Mouse (Mus musculus) B cell, adult 2 months (primary cell): ENCODE results near the gene Gm42791.

Experiments
- DNase-seq, 2 experiments: peaks; one replicate each; pipeline ENCODE4 v3.0.0; 2022

Gm42791 gene

GRCm38 (mm10) chr5:148976876-148977275, 18.1 kb downstream of the Gm42791 start:
- peak; percentile 81 to 85 for DNase-seq

GRCm38 (mm10) chr5:148975035-148975434, 19.9 kb downstream of the Gm42791 start:
- DNase-seq, result no peak

- DNase-seq, result no peak
Measured at GRCm38 (mm10) chr5:148973019-148973668, 21.8 kb downstream of the Gm42791 start.

GRCm38 (mm10) chr5:148972167-148972566, 22.8 kb downstream of the Gm42791 start:
- DNase-seq, result no peak

- DNase-seq, result no peak
Measured at GRCm38 (mm10) chr5:148969648-148970047, 25.3 kb downstream of the Gm42791 start.

GRCm38 (mm10) chr5:148968958-148969576, 25.9 kb downstream of the Gm42791 start:
- DNase-seq, result no peak

- DNase-seq, result no peak
Measured at GRCm38 (mm10) chr5:148968179-148968578, 26.8 kb downstream of the Gm42791 start.

- no peak for DNase-seq
Measured at GRCm38 (mm10) chr5:148966395-148966794, 28.6 kb downstream of the Gm42791 start.

- DNase-seq, result no peak
Measured at GRCm38 (mm10) chr5:148965691-148966333, 29.1 kb downstream of the Gm42791 start.

GRCm38 (mm10) chr5:148965089-148965591, 29.8 kb downstream of the Gm42791 start:
- DNase-seq, result no peak

GRCm38 (mm10) chr5:148964251-148964650, 30.7 kb downstream of the Gm42791 start:
- no peak for DNase-seq

- no peak for DNase-seq
Measured at GRCm38 (mm10) chr5:148960211-148960610, 34.7 kb downstream of the Gm42791 start.

GRCm38 (mm10) chr5:148959068-148959990, 35.6 kb downstream of the Gm42791 start:
- peak; percentile 83 to 86 for DNase-seq

- peak; percentile 71 to 75 for DNase-seq
Measured at GRCm38 (mm10) chr5:148958355-148958754, 36.6 kb downstream of the Gm42791 start.

- no peak for DNase-seq
Measured at GRCm38 (mm10) chr5:148956898-148957535, 37.9 kb downstream of the Gm42791 start.

- no peak for DNase-seq
Measured at GRCm38 (mm10) chr5:148956091-148956490, 38.9 kb downstream of the Gm42791 start.

- no peak for DNase-seq
Measured at GRCm38 (mm10) chr5:148955575-148955974, 39.4 kb downstream of the Gm42791 start.

GRCm38 (mm10) chr5:148954314-148955060, 40.5 kb downstream of the Gm42791 start:
- DNase-seq, result no peak

GRCm38 (mm10) chr5:148953098-148953497, 41.8 kb downstream of the Gm42791 start:
- no peak for DNase-seq

GRCm38 (mm10) chr5:148952419-148952818, 42.5 kb downstream of the Gm42791 start:
- peak; percentile 87 to 88 for DNase-seq

- no peak for DNase-seq
Measured at GRCm38 (mm10) chr5:148951360-148951759, 43.6 kb downstream of the Gm42791 start.
